Mouse (Mus musculus) liver, adult 2 months (tissue): Measurements from ENCODE around the gene Pald1.

Source experiments
- CTCF ChIP-seq: fragments of 200-500 bp; IDR thresholded peaks from 2 replicates; pipeline ENCODE4 v1.5.1; 2011; ENCODE audit warnings: low read depth, low read length, control low read depth
- POLR2A ChIP-seq: fragments of 200-500 bp; IDR thresholded peaks from 2 replicates; pipeline ENCODE4 v1.6.1; 2011; ENCODE audit warnings: low read length, control low read depth; ENCODE audit not compliant: insufficient read depth; ENCODE audit errors: extremely low read depth

- no peak for TF ChIP-seq CTCF
- TF ChIP-seq POLR2A = no peak
Measured at GRCm38 (mm10) chr10:61300996-61301395, 82.3 kb downstream of the Pald1 start.
